Mouse (Mus musculus): ENCODE data around the gene Acot4.
"Not testable (repeated sequence)": the region's sequence is repeated elsewhere in the genome, so short reads cannot be mapped to it uniquely, and the experiment has no call there.

The Acot4 gene

DNA sequence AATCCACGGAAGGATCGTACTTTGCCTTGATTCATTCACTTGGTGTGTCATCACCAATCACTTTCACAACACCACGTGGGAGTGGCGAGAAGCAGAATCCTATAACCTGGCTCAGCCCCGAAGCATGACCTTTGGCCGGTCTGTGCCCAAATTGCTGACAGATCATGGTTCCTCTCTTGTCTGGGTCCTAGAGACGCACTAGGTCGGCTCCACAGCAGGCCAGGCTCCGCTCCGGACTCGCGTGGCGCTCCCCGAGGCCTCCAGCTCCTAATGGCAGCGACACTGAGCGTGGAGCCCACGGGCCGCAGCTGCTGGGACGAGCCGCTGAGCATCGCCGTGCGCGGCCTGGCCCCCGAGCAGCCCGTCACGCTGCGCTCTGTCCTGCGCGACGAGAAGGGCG is at the start of gene Acot4:
TSS of gene Acot4 (plus strand) at position 139 of the 400 bp plus-strand sequence.
- DNase-seq (ENCODE audit: extremely low read depth, insufficient read length, low spot score) = not testable (repeated sequence)

GRCm38 (mm10) chr12:83988483-83988882 is 49.7 kb upstream of the Acot4 start:
- no peak for DNase-seq (ENCODE audit: extremely low read depth, insufficient read length, low spot score)

DNA sequence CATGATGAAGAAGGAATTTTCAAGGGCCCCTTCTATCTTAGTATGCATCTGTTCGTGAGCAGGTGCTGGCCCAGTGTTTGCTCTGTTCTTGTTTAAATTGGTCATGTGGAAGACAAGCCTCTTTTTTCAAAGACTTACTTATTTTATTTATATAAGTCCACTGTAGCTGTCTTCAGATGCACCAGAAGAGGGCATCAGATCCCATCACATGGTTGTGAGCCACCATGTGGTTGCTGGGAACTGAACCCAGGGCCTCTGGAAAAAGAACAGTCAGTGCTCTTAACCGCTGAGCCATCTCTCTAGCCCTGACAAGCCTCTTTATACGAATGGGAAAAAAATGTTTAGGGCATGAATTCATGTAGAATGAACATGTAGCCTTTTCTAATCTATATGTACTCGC is 48.8 kb upstream of the Acot4 start:
- no peak for DNase-seq (ENCODE audit: extremely low read depth, insufficient read length, low spot score)

- DNase-seq (ENCODE audit: extremely low read depth, insufficient read length, low spot score) = no peak
These were observed 41.0 kb upstream of the Acot4 start for GRCm38 (mm10) chr12:83997221-83997620.

GRCm38 (mm10) chr12:83998341-83999107 is 39.7 kb upstream of the Acot4 start:
- no peak for DNase-seq (ENCODE audit: extremely low read depth, insufficient read length, low spot score)

DNA sequence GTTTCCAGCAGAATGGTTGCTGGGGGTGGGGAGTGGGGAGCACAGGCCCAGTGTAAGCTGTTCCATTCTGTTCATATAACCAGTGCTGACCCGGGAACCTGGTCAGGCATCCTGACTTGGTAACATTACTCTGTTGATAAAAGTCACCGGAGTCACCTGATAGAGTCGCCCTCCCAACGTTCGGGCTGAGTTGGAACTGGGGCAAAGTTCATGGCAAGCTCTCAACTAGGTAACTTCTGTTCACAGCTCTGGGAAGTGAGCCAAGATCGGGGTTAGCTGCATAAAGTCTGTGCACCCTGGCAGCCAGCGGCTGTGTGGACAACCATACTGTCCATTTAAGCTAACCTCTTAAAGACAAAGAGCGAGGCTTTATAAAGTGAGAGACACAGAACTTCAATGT is 38.9 kb upstream of the Acot4 start:
- not testable (repeated sequence) for DNase-seq (ENCODE audit: extremely low read depth, insufficient read length, low spot score)

- no peak for DNase-seq (ENCODE audit: extremely low read depth, insufficient read length, low spot score)
These were observed 37.8 kb upstream of the Acot4 start for GRCm38 (mm10) chr12:84000418-84000817.

- DNase-seq (ENCODE audit: extremely low read depth, insufficient read length, low spot score) = no peak
These were observed 34.3 kb upstream of the Acot4 start for GRCm38 (mm10) chr12:84003866-84004265.

DNA sequence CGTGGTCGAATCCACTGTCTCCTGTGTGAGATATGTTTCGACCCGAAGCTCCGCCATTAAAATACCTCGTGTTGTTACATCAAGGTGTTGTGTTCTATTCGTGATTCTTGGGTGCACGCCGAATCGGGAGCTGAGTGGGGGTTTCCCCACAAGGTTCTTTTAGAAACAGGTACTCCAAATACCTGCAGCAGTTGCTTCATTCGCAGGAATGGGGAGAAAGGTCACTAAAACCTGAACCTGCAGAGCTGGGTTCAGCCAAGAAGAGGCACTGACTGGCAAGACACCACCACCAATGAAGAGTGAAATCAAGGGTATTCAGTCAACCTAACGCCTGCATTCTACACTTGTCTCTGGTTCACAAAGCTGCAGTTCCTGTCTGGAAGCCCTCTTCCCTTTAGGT is 29.9 kb upstream of the Acot4 start:
- DNase-seq (ENCODE audit: extremely low read depth, insufficient read length, low spot score) = no peak

DNA sequence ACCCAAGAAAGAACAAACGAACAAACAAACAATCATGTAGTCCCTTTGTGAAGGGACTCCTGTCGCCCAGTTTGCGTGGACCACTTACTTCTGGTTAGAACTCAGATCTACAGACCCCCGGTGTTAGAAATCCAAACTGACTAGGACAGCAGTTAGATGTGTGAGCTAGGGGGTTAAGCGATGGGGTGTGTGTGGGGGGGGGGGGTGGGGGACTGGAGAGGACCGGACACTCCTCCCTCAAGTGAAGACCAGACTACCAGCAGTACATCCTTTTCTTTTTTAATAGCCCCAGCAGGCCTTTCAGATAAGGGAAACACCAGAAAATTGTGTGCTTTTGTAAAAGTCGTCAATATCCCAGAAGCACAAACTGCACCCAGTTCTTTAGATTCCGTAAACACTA is 29.4 kb upstream of the Acot4 start:
- no peak for DNase-seq (ENCODE audit: extremely low read depth, insufficient read length, low spot score)

GRCm38 (mm10) chr12:84009171-84009965 is 28.8 kb upstream of the Acot4 start, which contains the start of gene Acot1:
Acot1 (plus strand) TSS chr12:84009490.
- DNase-seq (ENCODE audit: extremely low read depth, insufficient read length, low spot score) = not testable (repeated sequence)

GRCm38 (mm10) chr12:84010201-84010600 is 28.0 kb upstream of the Acot4 start:
- no peak for DNase-seq (ENCODE audit: extremely low read depth, insufficient read length, low spot score)

GRCm38 (mm10) chr12:84011251-84012040 is 26.7 kb upstream of the Acot4 start:
- DNase-seq (ENCODE audit: extremely low read depth, insufficient read length, low spot score) = peak; percentile 42

DNA sequence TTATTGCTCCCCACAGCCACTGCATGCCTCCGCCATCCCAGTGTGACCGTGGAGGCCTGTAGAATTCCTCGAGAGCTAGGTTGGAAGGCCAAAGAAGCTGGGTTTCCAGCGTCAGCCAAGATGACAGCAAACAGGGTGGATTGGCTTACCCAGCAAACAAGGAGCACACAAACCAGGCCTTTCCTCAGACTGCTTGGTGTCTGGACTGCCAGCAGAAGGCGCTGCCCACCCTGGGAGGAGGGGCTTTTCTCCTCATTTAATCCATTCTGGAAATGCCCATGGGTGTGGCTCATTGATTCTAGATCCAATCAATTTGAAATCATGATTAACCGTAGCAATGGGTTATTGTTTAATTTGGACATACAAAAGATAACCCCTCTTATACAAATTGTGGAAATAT is 25.0 kb upstream of the Acot4 start:
- no peak for DNase-seq (ENCODE audit: extremely low read depth, insufficient read length, low spot score)

GRCm38 (mm10) chr12:84013701-84014100 is 24.5 kb upstream of the Acot4 start:
- DNase-seq (ENCODE audit: extremely low read depth, insufficient read length, low spot score) = no peak

DNA sequence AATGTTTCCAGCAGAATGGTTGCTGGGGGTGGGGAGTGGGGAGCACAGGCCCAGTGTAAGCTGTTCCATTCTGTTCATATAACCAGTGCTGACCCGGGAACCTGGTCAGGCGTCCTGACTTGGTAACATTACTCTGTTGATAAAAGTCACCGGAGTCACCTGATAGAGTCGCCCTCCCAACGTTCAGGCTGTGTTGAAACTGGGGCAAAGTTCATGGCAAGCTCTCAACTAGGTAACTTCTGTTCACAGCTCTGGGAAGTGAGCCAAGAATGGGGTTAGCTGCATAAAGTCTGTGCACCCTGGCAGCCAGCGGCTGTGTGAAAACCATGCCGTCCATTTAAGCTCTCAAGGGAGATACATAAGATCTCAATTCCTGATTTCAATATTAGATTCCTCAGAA is 17.7 kb upstream of the Acot4 start:
- not testable (repeated sequence) for DNase-seq (ENCODE audit: extremely low read depth, insufficient read length, low spot score)

DNA sequence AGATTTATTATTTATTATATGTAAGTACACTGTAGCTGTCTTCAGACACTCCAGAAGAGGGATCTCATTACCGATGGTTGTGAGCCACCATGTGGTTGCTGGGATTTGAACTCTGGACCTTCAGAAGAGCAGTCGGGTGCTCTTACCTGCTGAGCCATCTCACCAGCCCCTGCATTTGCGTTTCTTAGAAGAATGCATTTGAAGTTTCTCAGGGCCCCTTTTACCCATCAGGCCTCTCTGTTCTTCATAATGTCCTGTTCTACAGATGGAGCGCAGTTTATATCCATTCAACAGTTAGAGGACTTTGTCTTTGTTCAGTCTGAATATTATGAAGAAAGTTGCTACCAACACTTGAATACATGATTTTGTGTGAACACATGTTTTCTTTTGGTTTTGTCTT is 15.9 kb upstream of the Acot4 start:
- not testable (repeated sequence) for DNase-seq (ENCODE audit: extremely low read depth, insufficient read length, low spot score)

GRCm38 (mm10) chr12:84023052-84023745 is 15.0 kb upstream of the Acot4 start:
- DNase-seq (ENCODE audit: extremely low read depth, insufficient read length, low spot score) = peak; percentile 22

GRCm38 (mm10) chr12:84025888-84026287 is 12.3 kb upstream of the Acot4 start:
- DNase-seq (ENCODE audit: extremely low read depth, insufficient read length, low spot score) = no peak

- not testable (repeated sequence) for DNase-seq (ENCODE audit: extremely low read depth, insufficient read length, low spot score)
These were observed 9.9 kb upstream of the Acot4 start for GRCm38 (mm10) chr12:84028328-84028727.
